Mouse (Mus musculus): ENCODE data around the gene Popdc3.
"Not testable (repeated sequence)": the region's sequence is repeated elsewhere in the genome, so short reads cannot be mapped to it uniquely, and the experiment has no call there.

Gene Popdc3

GRCm38 (mm10) chr10:45194531-45194930, 16.6 kb downstream of the Popdc3 start:
- no peak for DNase-seq (ENCODE audit: low spot score in 2 of 2)

- no peak for DNase-seq (ENCODE audit: low spot score in 2 of 2)
Observed at GRCm38 (mm10) chr10:45204582-45204981, 26.7 kb downstream of the Popdc3 start.

- no peak for DNase-seq (ENCODE audit: low spot score in 2 of 2)
Observed at GRCm38 (mm10) chr10:45210201-45210600, 32.3 kb downstream of the Popdc3 start.

GRCm38 (mm10) chr10:45216676-45217075, 38.8 kb downstream of the Popdc3 start:
- no peak for DNase-seq (ENCODE audit: low spot score in 2 of 2)

GRCm38 (mm10) chr10:45229954-45230353, 52.1 kb downstream of the Popdc3 start:
- DNase-seq (ENCODE audit: low spot score in 2 of 2), result no peak

GRCm38 (mm10) chr10:45233351-45233750, 55.5 kb downstream of the Popdc3 start:
- DNase-seq (ENCODE audit: low spot score in 2 of 2), result no peak

- DNase-seq (ENCODE audit: low spot score in 2 of 2), result no peak
Observed at GRCm38 (mm10) chr10:45236304-45236703, 58.4 kb downstream of the Popdc3 start.

GRCm38 (mm10) chr10:45237492-45237891, 59.6 kb downstream of the Popdc3 start:
- DNase-seq (ENCODE audit: low spot score in 2 of 2), result no peak

GRCm38 (mm10) chr10:45260477-45260876, 82.6 kb downstream of the Popdc3 start:
- no peak for DNase-seq (ENCODE audit: low spot score in 2 of 2)

- no peak for DNase-seq (ENCODE audit: low spot score in 2 of 2)
Observed at GRCm38 (mm10) chr10:45262126-45262525, 84.2 kb downstream of the Popdc3 start.

GRCm38 (mm10) chr10:45276499-45276898, 98.6 kb downstream of the Popdc3 start:
- no peak for DNase-seq (ENCODE audit: low spot score in 2 of 2)

- DNase-seq (ENCODE audit: low spot score in 2 of 2), result no peak
Observed at GRCm38 (mm10) chr10:45276995-45277394, 99.1 kb downstream of the Popdc3 start.

GRCm38 (mm10) chr10:45285651-45286050, 107.8 kb downstream of the Popdc3 start:
- DNase-seq (ENCODE audit: low spot score in 2 of 2), result no peak

- no peak for DNase-seq (ENCODE audit: low spot score in 2 of 2)
Observed at GRCm38 (mm10) chr10:45288351-45288750, 110.5 kb downstream of the Popdc3 start.

GRCm38 (mm10) chr10:45289218-45290105, 111.6 kb downstream of the Popdc3 start:
- no peak for DNase-seq (ENCODE audit: low spot score in 2 of 2)

GRCm38 (mm10) chr10:45290618-45291017, 112.7 kb downstream of the Popdc3 start:
- DNase-seq (ENCODE audit: low spot score in 2 of 2), result no peak

GRCm38 (mm10) chr10:45292159-45292558, 114.3 kb downstream of the Popdc3 start:
- not testable (repeated sequence) for DNase-seq (ENCODE audit: low spot score in 2 of 2)

- no peak for DNase-seq (ENCODE audit: low spot score in 2 of 2)
Observed at GRCm38 (mm10) chr10:45295093-45295492, 117.2 kb downstream of the Popdc3 start.

GRCm38 (mm10) chr10:45298503-45298902, 120.6 kb downstream of the Popdc3 start:
- no peak for DNase-seq (ENCODE audit: low spot score in 2 of 2)

GRCm38 (mm10) chr10:45299509-45299908, 121.6 kb downstream of the Popdc3 start:
- DNase-seq (ENCODE audit: low spot score in 2 of 2), result no peak

GRCm38 (mm10) chr10:45303315-45304036, 125.6 kb downstream of the Popdc3 start:
- DNase-seq (ENCODE audit: low spot score in 2 of 2), result no peak

GRCm38 (mm10) chr10:45305173-45305572, 127.3 kb downstream of the Popdc3 start:
- DNase-seq (ENCODE audit: low spot score in 2 of 2), result no peak

GRCm38 (mm10) chr10:45311129-45311528, 133.2 kb downstream of the Popdc3 start:
- no peak for DNase-seq (ENCODE audit: low spot score in 2 of 2)
